Mouse (Mus musculus): Measurements from ENCODE around the gene Shank2. TPM values are rescaled to one million over a fixed set of nuclear protein-coding genes. Genes with fewer than 3 reads are reported as not detected.

Shank2 gene
- polyA plus RNA-seq, 1 experiment: 2.4 TPM

DNA sequence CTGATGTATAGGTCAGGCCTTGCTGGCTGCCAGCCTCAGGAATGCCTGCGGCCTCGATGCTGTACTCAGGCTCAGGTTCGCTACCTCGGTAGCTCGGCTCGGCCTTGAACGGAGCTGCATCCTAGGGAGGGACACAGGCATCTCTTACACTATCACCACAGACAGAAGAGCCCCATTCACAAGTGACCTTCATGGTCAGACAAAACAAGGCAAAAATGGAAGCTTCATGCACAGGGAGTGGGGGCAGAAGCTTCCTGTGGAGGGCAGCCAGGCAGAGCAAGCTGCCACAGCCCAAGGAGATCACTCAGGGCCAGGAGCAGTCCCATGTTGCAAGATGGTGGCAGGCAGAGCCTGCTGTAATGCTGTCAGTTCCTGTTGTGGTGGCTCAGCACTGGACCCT is 437.1 kb downstream of the Shank2 start:
- no peak overlapping the region for H3K4me3 ChIP-seq (ENCODE audit: low read depth, low read length)
- no peak overlapping the region for H3K27ac ChIP-seq (ENCODE audit: insufficient read depth, low read depth, low read length)
- H3K36me3 ChIP-seq (ENCODE audit: control insufficient read depth, insufficient read depth, low read length): peaks cover 68% of the 10 kb centered on the region
- TF ChIP-seq CTCF (IDR thresholded peaks at IDR 0.05; ENCODE audit: extremely low read depth, insufficient read length, insufficient replicate concordance, low read depth, low read length): no peak
- no peak for TF ChIP-seq POLR2A (IDR thresholded peaks at IDR 0.05; ENCODE audit: low read depth, low read length)
- no peaks in the 10 kb centered on the region for H3K27me3 ChIP-seq (ENCODE audit: control insufficient read depth, insufficient read depth, low read length)
- WGBS: 96% methylated on average over 7 of the region's 7 CpGs
- no peaks in the 10 kb centered on the region for H3K4me1 ChIP-seq (ENCODE audit: control insufficient read depth, insufficient read depth, insufficient read length, low read length)

DNA sequence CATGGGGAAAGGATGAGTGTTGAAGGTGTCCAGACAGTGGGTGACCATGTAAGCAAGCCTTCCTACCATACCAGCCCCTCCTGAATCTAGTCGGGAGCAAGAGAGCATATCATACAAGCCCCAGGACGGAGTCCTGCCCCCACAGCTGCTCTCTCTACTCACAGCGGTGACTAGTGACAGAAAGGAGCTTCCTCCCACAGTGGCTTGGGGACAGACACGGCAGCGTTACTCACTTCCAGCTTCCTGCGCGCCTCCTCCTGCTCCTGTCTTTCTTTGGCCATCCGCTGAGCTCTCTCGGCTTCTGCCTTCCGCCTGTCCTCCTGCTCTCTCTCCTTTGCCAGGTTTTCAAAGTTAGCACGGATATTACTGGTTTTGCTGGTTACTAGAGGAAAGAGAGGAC is 439.7 kb downstream of the Shank2 start:
- whole genome bisulfite sequencing: 94% methylated on average over 11 of the region's 11 CpGs
- TF ChIP-seq CTCF (IDR thresholded peaks at IDR 0.05; ENCODE audit: extremely low read depth, insufficient read length, insufficient replicate concordance, low read depth, low read length) (no peak), POLR2A (IDR thresholded peaks at IDR 0.05; ENCODE audit: low read depth, low read length) (no peak)
- no peak overlapping the region for H3K4me3 ChIP-seq (ENCODE audit: low read depth, low read length)
- H3K36me3 ChIP-seq (ENCODE audit: control insufficient read depth, insufficient read depth, low read length): peaks cover 73% of the 10 kb centered on the region
- H3K27ac ChIP-seq (ENCODE audit: insufficient read depth, low read depth, low read length): no peak overlapping the region
- no peaks in the 10 kb centered on the region; the same call in 1 of the 2 replicates for H3K4me1 ChIP-seq (ENCODE audit: control insufficient read depth, insufficient read depth, insufficient read length, low read length)
- no peaks in the 10 kb centered on the region for H3K27me3 ChIP-seq (ENCODE audit: control insufficient read depth, insufficient read depth, low read length)

DNA sequence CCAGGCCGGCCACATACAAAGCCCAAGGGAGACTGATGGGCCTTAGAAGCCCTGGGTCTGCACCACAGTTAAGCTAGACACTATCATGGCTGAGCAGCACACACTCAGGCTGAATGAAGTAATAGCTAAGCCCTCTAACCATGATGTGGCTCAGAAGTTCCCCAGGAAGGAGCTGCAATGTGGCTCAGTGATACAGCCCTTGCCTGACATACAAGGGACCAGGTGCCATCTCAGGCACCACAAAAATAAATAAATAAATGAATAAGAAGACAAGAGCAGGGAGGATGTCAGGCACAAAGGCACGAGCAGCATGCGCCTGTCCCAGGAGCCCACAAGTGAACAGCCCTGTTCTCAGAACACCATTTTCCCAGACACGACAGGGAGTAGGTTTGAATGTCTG is 440.2 kb downstream of the Shank2 start:
- peaks cover 68% of the 10 kb centered on the region for H3K36me3 ChIP-seq (ENCODE audit: control insufficient read depth, insufficient read depth, low read length)
- no peaks in the 10 kb centered on the region for H3K27me3 ChIP-seq (ENCODE audit: control insufficient read depth, insufficient read depth, low read length)
- no peak overlapping the region for H3K27ac ChIP-seq (ENCODE audit: insufficient read depth, low read depth, low read length)
- peaks cover 2% of the 10 kb centered on the region for H3K4me1 ChIP-seq (ENCODE audit: control insufficient read depth, insufficient read depth, insufficient read length, low read length)
- TF ChIP-seq POLR2A (IDR thresholded peaks at IDR 0.05; ENCODE audit: low read depth, low read length) (no peak), CTCF (IDR thresholded peaks at IDR 0.05; ENCODE audit: extremely low read depth, insufficient read length, insufficient replicate concordance, low read depth, low read length) (no peak)
- no peak overlapping the region for H3K4me3 ChIP-seq (ENCODE audit: low read depth, low read length)
- WGBS: 90% methylated on average over 4 of the region's 4 CpGs

DNA sequence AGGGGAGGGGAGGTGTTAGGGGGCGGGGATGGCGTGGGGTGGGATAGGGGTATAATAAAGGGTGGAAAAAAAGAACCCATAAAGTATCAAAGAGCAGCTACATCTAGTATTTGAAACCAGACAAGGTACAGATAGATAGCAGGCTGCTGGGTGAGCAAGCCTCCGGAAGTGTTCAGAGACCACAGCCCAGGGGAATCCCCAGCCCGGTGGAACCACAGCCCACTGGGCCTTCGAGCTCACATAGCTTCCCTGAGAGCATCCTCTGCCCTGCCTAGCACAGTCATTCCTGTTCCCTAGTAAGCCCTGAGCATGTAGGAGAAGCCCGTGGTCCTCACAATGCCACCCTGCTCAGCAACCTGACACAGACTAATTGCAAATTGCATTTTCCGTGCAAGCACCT is 443.1 kb downstream of the Shank2 start:
- Histone ChIP-seq H3K27me3 (ENCODE audit: control insufficient read depth, insufficient read depth, low read length) (no peaks in the 10 kb centered on the region), H3K27ac (ENCODE audit: insufficient read depth, low read depth, low read length) (no peak overlapping the region), H3K36me3 (ENCODE audit: control insufficient read depth, insufficient read depth, low read length) (peaks cover 56% of the 10 kb centered on the region), H3K4me1 (ENCODE audit: control insufficient read depth, insufficient read depth, insufficient read length, low read length) (peaks cover 2% of the 10 kb centered on the region), H3K4me3 (ENCODE audit: low read depth, low read length) (no peak overlapping the region)
- 87% methylated on average over 7 of the region's 7 CpGs for whole genome bisulfite sequencing
- TF ChIP-seq CTCF (IDR thresholded peaks at IDR 0.05; ENCODE audit: extremely low read depth, insufficient read length, insufficient replicate concordance, low read depth, low read length): no peak
- TF ChIP-seq POLR2A (IDR thresholded peaks at IDR 0.05; ENCODE audit: low read depth, low read length): no peak

DNA sequence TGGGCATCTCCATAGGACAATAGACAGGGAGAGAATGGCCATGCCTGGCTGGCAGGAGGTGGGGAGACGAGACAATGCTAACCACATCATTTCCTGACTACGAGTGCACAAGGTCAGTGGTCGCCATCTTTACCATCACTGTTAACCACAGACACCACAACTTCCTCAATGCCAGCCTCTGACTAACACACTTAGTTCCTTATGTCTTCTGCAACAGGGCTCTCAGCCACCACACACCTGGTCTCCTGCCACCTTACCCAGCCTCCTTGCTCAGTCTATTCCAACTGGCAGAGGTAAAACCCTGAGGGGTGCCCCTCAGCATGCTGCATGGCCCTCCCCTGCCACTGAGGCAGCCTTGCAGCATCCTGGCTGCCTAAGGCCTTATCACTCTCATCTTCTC is 445.4 kb downstream of the Shank2 start:
- H3K4me1 ChIP-seq (ENCODE audit: control insufficient read depth, insufficient read depth, insufficient read length, low read length): peaks cover 2% of the 10 kb centered on the region
- no peaks in the 10 kb centered on the region for H3K27me3 ChIP-seq (ENCODE audit: control insufficient read depth, insufficient read depth, low read length)
- no peak overlapping the region for H3K27ac ChIP-seq (ENCODE audit: insufficient read depth, low read depth, low read length)
- H3K36me3 ChIP-seq (ENCODE audit: control insufficient read depth, insufficient read depth, low read length): peaks cover 51% of the 10 kb centered on the region
- no peak overlapping the region for H3K4me3 ChIP-seq (ENCODE audit: low read depth, low read length)
- 84% methylated on average over 3 of the region's 3 CpGs for WGBS
- TF ChIP-seq CTCF (IDR thresholded peaks at IDR 0.05; ENCODE audit: extremely low read depth, insufficient read length, insufficient replicate concordance, low read depth, low read length) (no peak), POLR2A (IDR thresholded peaks at IDR 0.05; ENCODE audit: low read depth, low read length) (no peak)

DNA sequence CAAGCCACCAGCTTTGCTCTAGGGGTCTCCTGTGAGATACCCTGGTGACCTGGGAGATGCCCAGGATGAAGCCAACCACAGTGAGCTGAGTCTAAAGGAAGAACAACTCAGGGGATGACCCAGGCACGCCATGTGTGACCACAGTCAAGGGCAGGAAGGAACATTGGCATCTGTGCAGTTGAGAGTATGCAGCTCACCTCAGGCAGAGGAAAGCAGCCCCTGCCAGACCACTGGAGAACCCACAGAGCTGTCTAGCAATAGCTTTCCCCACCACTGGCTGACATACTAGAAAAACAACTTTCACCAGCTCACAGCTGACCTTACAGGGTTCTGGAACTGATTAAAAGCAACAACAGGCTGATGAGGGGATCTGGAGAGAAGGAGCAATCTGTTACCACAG is 446.5 kb downstream of the Shank2 start:
- Histone ChIP-seq H3K27me3 (ENCODE audit: control insufficient read depth, insufficient read depth, low read length) (no peaks in the 10 kb centered on the region), H3K36me3 (ENCODE audit: control insufficient read depth, insufficient read depth, low read length) (peaks cover 55% of the 10 kb centered on the region), H3K4me1 (ENCODE audit: control insufficient read depth, insufficient read depth, insufficient read length, low read length) (peaks cover 2% of the 10 kb centered on the region), H3K4me3 (ENCODE audit: low read depth, low read length) (no peak overlapping the region), H3K27ac (ENCODE audit: insufficient read depth, low read depth, low read length) (no peak overlapping the region)
- WGBS: 90% methylated on average over 1 of the region's 1 CpGs
- TF ChIP-seq POLR2A (IDR thresholded peaks at IDR 0.05; ENCODE audit: low read depth, low read length): no peak
- no peak for TF ChIP-seq CTCF (IDR thresholded peaks at IDR 0.05; ENCODE audit: extremely low read depth, insufficient read length, insufficient replicate concordance, low read depth, low read length)

DNA sequence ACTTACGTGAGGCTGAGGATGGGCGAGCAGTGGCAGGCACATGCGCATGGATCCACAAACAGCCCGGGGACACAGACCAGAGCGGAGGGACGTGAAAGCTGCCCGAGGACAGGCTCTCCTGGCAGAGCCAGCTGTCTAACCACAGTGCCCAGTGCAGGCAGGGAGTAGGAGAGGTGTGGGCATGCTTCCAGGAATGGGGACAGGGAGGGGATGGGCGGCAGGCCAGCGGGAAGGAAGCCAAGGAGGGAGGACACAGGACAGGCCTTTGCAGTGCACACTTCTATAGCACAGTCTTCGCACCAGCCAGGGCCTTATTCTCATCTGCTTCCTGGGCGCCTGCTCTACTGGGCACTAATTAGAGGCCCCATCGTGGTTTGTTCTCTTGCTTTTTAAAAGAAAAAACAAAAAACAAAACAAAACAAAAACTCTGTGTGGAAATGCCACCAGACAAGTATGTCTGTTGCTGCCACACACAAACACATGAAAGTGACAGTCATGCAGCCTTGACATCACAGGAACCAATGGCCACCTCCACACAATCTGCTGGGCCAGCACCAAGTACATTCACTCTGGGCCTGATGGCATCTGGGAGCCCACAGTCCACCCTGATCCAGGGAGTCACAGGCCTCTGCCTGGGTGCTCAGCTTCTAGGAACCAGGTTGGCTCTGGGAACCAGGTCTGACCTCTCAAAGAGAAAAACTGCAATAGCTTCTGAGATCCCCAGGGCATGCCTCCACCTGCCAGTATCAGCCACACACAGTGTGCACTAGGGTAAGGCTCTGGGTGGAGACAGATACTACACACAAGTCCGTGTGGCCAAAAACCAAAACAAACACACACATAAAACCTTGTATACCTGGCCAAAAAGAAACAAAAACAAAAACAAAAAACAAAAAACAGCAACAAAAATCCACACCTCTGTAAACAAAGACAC is 448.2 kb downstream of the Shank2 start:
- Histone ChIP-seq H3K36me3 (ENCODE audit: control insufficient read depth, insufficient read depth, low read length) (peaks cover 64% of the 10 kb centered on the region), H3K4me3 (ENCODE audit: low read depth, low read length) (no peak overlapping the region), H3K27me3 (ENCODE audit: control insufficient read depth, insufficient read depth, low read length) (no peaks in the 10 kb centered on the region), H3K27ac (ENCODE audit: insufficient read depth, low read depth, low read length) (no peak overlapping the region), H3K4me1 (ENCODE audit: control insufficient read depth, insufficient read depth, insufficient read length, low read length) (peaks cover 2% of the 10 kb centered on the region)
- WGBS: 33% methylated on average over 13 of the region's 13 CpGs
- TF ChIP-seq POLR2A (IDR thresholded peaks at IDR 0.05; ENCODE audit: low read depth, low read length) (no peak), CTCF (IDR thresholded peaks at IDR 0.05; ENCODE audit: extremely low read depth, insufficient read length, insufficient replicate concordance, low read depth, low read length) (no peak)

Data from small intestine, adult 2 months (tissue).